14 mouse cellular contexts compared by ENCODE assay signal in the genomic region with DNA sequence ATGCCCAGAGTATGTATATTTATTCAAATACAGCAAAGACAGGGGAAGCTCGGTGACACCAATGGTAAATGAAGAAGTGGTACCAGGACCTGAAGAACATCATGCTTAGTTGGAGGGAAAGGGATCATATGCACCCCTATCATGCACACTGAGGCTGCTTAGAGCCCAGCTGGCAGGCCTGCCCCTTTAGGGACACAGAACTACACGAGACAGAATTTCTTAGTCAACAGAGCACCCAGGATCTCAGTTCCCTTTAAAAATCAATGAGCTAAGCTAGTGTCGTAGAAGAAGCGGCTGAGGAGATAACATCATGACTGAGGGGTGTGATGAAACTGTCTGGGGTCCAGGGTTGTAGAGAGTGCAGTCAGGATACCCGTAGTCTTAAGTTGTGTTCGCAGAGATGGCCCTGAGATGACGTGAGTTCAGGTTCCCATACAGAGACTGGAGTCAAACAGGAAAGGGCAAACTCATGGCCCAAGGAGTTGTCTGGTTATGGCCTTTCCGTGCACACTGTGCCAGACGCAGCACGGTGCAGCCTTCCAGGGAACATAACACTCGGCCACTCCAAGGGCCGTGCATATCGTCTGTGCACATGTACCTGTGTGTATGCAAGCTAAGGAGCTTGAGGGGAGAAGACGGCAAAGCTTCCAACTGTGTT.
A peak's percentile ranks its signal among the peaks of the same experiment; 100 is the strongest.
DNase-seq lines count a peak whose midpoint lies in the region; ATAC-seq lines count a peak whose summit lies in the region.
"Had no signal": no experiment of that assay in that cellular context is flagged by ENCODE, and none has a peak within 500 bp of the region (broad histone marks: within the 10 kb centered on the region; RNA-seq: fewer than 3 reads in every experiment).

No protein-coding gene starts in this region.

- no peak overlapping the region for H3K9ac ChIP-seq in liver, embryonic 15.5 days
- no peak overlapping the region for H3K9ac ChIP-seq in liver, embryonic 11.5 days (ENCODE audit: low read depth, low read length)
- H3K9ac ChIP-seq: embryonic facial prominence, embryonic 13.5 days; hindbrain, embryonic 12.5 days; stomach, embryonic 15.5 days had no signal

- no peaks in the 10 kb centered on the region for H3K36me3 ChIP-seq in liver, embryonic 15.5 days (replicated peaks)
- no peaks in the 10 kb centered on the region for H3K36me3 ChIP-seq in liver, embryonic 11.5 days (ENCODE audit: control insufficient read depth, insufficient read depth, low read length)
- H3K36me3 ChIP-seq in macrophage (ENCODE audit: inconsistent target), result no peaks in the 10 kb centered on the region
- H3K36me3 ChIP-seq: embryonic facial prominence, embryonic 13.5 days; heart, embryonic 10.5 days; hindbrain, embryonic 12.5 days; stomach, embryonic 15.5 days had no signal

- H3K4me2 ChIP-seq in liver, embryonic 15.5 days, result no peak overlapping the region
- H3K4me2 ChIP-seq in liver, embryonic 11.5 days, result no peak overlapping the region
- H3K4me2 ChIP-seq: embryonic facial prominence, embryonic 13.5 days; hindbrain, embryonic 12.5 days; stomach, embryonic 15.5 days had no signal

- peak overlapping the region; percentile 52; the same call in 1 of the 2 replicates for H3K27ac ChIP-seq in liver, embryonic 15.5 days (replicated peaks)
- H3K27ac ChIP-seq in liver, embryonic 11.5 days (ENCODE audit: low read depth, low read length), result no peak overlapping the region; the same call in 1 of the 2 replicates
- peak overlapping the region; percentile 100 for H3K27ac ChIP-seq in macrophage
- H3K27ac ChIP-seq: embryonic facial prominence, embryonic 13.5 days; heart, embryonic 10.5 days; hindbrain, embryonic 12.5 days; stomach, embryonic 15.5 days had no signal

- H3K27me3 ChIP-seq in liver, embryonic 15.5 days, result no peaks in the 10 kb centered on the region
- no peaks in the 10 kb centered on the region for H3K27me3 ChIP-seq in liver, embryonic 11.5 days (replicated peaks; ENCODE audit: control insufficient read depth, insufficient read depth, low read length)
- H3K27me3 ChIP-seq: embryonic facial prominence, embryonic 13.5 days; hindbrain, embryonic 12.5 days; stomach, embryonic 15.5 days had no signal

- peaks cover 45% of the 10 kb centered on the region for H3K4me1 ChIP-seq in liver, embryonic 15.5 days (replicated peaks)
- peaks cover 39% of the 10 kb centered on the region for H3K4me1 ChIP-seq in liver, embryonic 11.5 days (replicated peaks; ENCODE audit: control insufficient read depth, insufficient read depth, low read length)
- H3K4me1 ChIP-seq: embryonic facial prominence, embryonic 13.5 days had no signal

- H3K9me3 ChIP-seq in liver, embryonic 15.5 days (replicated peaks), result no peaks in the 10 kb centered on the region
- H3K9me3 ChIP-seq in liver, embryonic 11.5 days (ENCODE audit: control insufficient read depth, low read length), result no peaks in the 10 kb centered on the region
- H3K9me3 ChIP-seq: embryonic facial prominence, embryonic 13.5 days; heart, embryonic 10.5 days; hindbrain, embryonic 12.5 days; stomach, embryonic 15.5 days had no signal

- H3K79me2 ChIP-seq in macrophage (ENCODE audit: inconsistent target), result no peaks in the 10 kb centered on the region

- WGBS in liver, embryonic 15.5 days (ENCODE audit: insufficient replicate concordance), result 61% methylated on average over 14 of the region's 14 CpGs
- 72% methylated on average over 14 of the region's 14 CpGs for WGBS in liver, embryonic 11.5 days
- WGBS in macrophage (ENCODE audit: missing documents), result 35% methylated on average over 14 of the region's 14 CpGs

- no peak for DNase-seq in liver, embryonic 11.5 days (ENCODE audit: low spot score)
- DNase-seq in A20 (ENCODE audit: low read depth, low spot score), result peak; percentile 86
- peak; percentile 2 for DNase-seq in CD4-positive helper T cell, adult 2 months (ENCODE audit: low read depth, low spot score)
- no peak for DNase-seq in cerebellum, adult 11-12 months
- DNase-seq in left cerebral cortex, adult 11 months (ENCODE audit: low spot score), result no peak
- DNase-seq: cerebellum, postnatal 25 days; kidney, adult 8-10 months had no signal

- no peak overlapping the region for H3K4me3 ChIP-seq in liver, embryonic 15.5 days (replicated peaks)
- no peak overlapping the region for H3K4me3 ChIP-seq in liver, embryonic 11.5 days (ENCODE audit: low read depth, low read length)
- no peak overlapping the region for H3K4me3 ChIP-seq in macrophage (ENCODE audit: inconsistent target)
- H3K4me3 ChIP-seq: embryonic facial prominence, embryonic 13.5 days; heart, embryonic 10.5 days; hindbrain, embryonic 12.5 days; stomach, embryonic 15.5 days had no signal

- ATAC-seq in liver, embryonic 15.5 days (ENCODE audit: insufficient read depth), result no peak
- no peak for ATAC-seq in liver, embryonic 11.5 days (replicated peaks; ENCODE audit: low FRiP score)
- ATAC-seq: activated CD4-positive, CD25-positive, alpha-beta regulatory T cell, adult 4 months had no signal

Comparison
In these comparisons a context has a peak if more than half of its experiments do, and no peak if none do; other contexts are left out.
1. DNase-seq: peak in A20 (single experiment) and CD4-positive helper T cell, adult 2 months (single experiment); none in liver, embryonic 11.5 days (single experiment), cerebellum, adult 11-12 months (single experiment) and left cerebral cortex, adult 11 months (single experiment).